Mouse (Mus musculus) G1E-ER4 (cell line): ENCODE data around the gene Usp6nl. TPM values are rescaled to one million over a fixed set of nuclear protein-coding genes. Genes with fewer than 3 reads are reported as not detected.

Experiments used
- GATA1 ChIP-seq: IDR thresholded peaks from one replicate; pipeline ENCODE4 v1.8.0; 2012; ENCODE audit warnings: low read length, inconsistent platforms
- polyA plus RNA-seq: library from polyadenylated mRNA; stranded (reverse); fragments of >175 nt; gene quantifications from 2 replicates; pipeline ENCODE4 v1.2.3, GENCODE M21; 2012

Usp6nl gene
- polyA plus RNA-seq, 1 experiment, result 37.8 TPM

DNA sequence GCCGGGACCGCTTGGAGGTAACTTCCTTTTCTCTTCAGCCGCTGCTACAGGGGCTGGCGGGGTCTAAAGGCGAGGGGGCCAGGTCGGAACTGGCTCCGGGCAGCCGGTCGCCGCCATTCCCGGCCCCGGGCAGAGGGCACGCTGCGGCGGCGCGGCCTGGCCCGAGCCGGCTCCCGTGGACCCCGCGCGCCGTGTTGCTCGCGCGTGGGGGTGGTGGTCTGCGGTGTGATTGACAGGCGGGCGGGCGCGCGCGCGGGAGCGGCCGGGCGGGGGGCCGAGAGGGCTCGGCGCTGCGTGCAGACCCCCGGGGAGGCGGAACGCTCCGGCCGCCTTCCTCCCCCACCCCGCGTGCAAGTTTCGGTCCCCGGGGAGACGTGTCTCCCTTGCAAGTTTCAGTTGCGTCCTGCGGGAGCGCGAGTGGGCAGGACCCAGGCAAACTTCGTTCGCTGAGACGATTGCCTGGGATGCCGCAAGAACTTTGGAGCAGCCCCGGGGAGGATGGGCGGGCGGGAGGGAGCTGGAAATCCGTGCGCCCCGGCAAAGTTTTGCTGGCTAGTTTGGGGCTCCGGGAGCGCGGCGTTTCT is 563 bp downstream of the Usp6nl start:
- no peak for TF ChIP-seq GATA1

DNA sequence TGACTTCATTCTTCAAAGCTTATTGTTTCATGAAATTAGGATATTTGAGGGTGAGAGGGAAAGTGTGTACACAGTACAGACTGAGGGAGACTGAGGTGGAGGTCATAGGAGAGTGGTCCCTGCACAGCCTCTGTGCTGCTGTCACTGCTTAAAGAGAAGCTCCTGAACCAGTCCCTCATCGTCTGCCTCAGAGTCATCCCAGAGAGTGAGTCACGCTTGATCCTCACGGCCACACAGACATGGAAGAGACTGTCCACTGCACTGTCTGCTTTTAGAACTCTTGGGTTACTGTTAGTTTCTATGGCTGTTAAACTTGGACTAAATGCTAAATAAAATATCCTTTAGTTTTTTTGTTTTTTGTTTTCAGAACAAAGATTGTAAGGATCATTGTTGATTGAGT is 3.2 kb downstream of the Usp6nl start:
- TF ChIP-seq GATA1, result no peak

DNA sequence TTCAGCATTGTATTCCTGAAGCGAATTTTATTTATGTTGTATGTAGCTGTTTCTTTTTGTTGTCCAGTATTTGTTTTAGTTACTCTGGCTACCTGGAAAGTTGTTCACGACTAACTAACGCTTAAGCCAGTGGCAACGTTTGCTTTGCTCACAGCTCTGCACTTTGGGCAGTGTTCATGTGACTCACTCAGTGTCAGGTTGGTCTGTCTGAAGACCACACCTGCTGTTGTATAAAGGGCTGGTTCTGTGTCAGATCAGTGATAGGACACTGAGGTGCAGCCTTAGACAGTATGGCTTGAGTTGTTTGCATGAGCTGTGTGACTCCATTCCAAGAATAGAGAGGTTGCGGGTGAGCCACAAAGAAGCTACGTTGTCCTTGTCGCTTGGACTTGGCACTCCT is 6.5 kb downstream of the Usp6nl start:
- TF ChIP-seq GATA1, result no peak

DNA sequence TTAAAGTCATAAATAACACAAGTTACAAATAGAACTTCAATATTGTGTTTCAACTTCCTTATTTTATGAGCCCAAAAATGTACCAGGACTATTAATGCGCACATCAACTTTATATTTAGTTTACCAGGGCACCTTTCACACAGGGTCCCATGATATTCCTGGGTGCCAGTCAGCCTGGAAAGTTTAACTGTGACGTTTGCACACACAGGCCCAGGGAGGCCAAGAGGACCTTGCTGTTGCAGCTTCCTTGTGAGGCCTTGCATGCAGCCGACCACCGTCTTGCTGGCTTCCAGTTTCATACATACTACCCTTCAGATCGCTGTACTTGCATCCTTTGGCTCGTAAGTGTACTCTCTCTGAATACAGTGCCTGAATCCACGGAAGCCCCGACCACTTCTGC is 8.3 kb downstream of the Usp6nl start:
- TF ChIP-seq GATA1, result no peak

DNA sequence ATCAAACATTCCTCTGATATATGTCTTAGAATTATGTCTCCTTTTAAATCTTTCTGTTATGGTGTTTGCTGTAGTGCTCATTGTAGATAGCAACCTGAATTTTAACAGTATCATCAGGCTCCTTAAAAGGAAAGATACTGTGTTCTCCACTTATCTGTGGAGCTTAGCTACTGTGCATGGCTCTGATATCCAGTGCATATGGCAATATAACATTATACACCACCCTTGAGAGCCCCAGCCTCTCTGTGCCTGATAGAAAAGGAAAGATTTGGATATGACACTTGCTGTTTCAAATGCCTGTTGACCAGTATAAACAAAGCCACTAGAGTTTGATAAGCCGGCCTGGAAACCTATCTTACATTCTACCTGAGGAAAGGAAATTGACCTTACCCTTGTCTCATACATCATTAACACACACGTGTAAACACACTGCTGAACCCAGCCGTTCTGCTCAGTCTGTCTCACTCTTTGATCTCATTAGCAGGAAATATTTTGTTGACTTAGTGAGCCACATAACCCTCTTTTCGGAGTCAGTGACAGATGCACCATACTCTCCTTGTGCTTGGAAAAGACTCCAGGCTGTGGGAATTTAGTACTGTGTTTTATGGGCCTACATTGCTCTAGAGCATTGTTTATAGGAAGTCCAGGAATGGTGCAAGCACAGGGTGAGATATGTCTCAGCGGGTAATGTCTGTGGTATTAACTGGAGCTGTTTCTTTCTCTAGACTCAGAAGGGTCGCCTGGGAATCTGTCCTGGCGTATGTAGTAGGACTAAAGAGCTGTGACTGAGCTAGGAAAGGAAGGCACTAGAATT is 9.1 kb downstream of the Usp6nl start:
- TF ChIP-seq GATA1, result peak; percentile 31

DNA sequence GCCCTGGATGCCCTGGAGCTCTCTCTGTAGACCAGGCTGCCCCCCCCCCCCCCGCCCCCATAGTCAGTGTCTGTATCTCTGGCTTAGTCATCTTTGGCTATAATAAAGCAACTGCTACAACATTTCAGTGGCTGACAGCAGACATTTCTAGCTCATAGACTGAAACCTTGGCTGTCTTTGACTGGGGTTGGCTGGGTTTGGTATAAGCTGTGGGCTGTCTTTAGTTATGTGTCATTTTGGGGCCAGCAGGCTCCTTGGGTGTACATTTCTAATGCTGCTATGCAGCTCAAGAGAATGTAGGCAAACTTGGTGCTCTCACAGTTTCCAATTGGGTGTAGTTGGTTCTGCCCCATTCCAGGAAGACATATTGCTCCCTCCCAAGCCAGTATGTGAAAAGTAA is 11.1 kb downstream of the Usp6nl start:
- TF ChIP-seq GATA1, result no peak

DNA sequence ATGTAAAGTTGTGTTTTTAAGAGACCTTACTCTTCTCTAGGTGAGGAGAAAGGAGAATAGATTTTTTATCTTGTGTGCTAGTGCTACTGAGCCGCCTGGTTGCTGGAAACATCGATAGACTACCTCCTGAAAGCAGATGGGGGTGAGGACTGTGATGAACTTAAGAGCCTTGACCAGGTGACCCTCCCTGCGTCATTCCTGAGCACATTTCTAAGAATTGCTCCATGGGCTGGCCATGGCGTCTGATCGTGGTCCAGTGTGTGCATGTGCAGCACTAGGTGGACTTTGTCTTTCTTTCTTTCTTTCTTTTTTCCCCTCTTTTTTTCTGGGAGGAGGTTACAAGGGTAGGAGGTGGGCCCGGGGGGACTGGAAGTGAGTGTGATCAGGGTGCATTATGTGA is 11.5 kb downstream of the Usp6nl start:
- TF ChIP-seq GATA1, result no peak

DNA sequence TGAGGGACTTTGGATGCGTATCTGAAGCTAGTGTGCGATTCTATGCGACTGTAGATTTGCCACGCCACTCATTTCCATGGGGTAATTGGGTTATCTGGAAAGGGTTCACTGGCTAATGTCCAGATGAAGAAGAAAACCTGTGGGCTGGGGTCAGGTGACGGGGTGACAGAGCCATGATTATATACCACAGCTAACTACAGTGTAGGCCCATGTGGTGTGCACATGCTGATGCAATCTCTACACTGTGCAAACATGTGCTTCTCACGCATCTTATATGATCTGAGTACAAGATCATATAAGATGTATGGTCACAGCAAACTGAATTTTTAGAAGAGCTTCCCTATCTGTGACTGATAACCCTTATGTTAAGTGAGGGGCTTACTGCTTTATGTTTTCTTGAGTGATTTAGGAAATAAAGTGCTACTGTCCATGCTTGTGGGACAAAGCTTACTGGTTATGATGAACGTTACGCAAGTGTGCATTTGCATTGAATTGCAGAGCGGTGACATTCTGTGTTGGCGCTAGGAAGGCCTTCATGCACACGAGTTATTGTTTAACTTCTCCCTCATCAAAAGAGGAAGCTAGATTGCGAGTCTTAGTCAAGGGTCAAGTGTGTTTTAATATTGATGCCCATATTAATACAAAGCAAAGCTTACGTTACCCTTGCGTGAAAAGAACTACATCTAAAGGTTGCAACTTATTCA is 12.7 kb downstream of the Usp6nl start:
- TF ChIP-seq GATA1, result no peak

DNA sequence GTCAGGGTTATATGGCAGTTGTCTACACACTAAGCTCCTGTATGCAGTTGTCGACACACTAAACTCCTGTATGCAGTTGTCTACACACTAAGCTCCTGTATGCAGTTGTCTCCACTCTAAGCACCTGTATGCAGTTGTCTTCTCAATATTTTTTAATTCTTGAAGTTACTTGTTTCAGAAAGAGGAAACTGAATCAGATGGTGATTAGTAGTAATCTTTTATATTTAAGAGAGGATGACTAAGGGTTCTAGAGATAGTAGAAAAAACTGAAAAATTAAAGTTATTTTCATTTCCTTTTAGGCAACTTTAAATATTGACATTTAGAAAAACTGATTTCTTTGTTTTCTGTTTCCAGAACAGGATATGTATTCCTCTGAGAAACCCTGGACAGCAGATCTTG is 13.5 kb downstream of the Usp6nl start:
- TF ChIP-seq GATA1, result no peak

DNA sequence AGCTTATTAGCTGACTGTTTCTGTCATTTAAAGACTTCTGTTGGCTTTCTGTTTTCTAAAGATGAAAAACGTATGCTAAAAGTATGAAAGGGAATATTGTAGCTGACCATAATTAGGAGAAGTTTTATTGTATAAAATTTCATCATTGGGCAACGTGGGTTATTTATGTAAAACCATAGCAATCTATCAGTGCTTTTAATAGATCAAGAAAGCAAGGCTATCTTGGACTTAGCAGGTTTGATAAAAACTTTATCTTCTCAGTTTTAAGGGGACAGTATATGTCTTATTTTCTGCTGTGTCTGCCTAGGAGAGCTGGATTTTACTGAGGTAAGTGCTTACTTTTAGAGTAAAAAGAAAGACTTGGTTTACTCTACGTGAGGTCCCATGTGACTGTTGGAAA is 14.2 kb downstream of the Usp6nl start:
- no peak for TF ChIP-seq GATA1

DNA sequence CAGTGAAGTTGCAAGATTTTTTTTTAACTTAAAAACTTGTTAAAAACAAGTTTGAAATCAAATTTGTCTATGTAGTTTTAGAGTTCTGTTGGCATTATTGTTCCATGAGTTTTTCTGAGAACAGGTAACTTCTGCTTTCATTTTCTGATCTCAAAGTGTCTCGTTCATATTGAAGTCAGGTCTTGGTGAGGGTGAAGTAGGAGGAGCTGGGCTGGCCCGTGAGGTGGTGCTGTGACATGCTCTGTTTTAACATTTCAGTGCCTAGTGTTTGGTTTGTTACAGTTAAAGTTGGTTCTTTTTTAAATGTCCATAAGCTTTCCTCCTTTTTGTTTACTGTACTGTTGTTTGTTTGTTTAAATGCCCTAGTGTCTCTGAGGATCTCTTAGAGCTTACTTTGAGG is 15.0 kb downstream of the Usp6nl start:
- TF ChIP-seq GATA1, result no peak

DNA sequence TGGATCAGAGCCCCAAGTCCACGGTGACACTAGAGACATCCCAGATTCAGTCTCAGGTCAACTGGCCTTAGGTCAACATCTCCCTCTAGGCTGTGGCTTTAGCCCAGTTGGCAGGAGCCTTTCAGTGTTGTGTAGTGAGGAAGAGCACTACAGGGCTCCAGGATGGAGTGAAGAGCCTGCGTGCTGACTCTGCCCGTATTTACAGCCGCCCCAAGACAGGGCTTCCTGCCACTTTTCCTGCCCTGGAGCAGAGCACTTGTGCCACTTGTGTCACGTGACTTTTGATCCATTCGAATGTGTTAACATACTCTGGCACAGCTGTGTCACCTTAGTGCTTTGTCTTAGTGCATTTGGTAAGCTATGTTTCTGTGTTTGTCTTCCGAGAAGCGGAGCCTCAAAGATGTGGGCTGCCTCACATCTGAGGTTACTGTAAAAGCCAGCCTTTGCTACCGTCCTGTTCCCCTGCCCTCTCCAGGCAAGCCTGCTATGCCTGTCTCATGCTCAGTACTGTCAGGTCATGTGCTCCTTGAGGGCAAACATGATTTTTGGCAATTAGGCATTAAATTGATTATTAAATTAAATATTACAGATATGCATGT is 15.7 kb downstream of the Usp6nl start:
- no peak for TF ChIP-seq GATA1

DNA sequence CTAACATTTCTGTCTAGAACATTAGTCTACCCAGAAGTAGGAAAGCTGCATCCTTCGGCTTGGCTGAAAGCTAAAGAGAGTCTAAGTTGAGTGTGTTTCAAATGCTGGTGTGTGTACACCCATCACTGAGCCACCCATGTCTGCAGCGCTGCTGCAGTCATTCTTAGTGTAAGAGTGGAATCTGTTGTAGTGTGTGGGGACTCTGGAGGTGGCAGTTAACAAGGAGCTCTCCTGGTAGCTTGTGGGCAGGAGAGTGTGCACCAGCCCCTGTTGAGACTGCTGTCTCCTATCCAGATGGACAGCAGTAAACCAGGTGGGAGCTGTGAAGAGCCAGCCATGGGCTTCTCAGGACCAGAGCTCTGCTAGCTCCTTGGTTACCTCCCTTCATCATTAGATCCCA is 18.0 kb downstream of the Usp6nl start:
- no peak for TF ChIP-seq GATA1

DNA sequence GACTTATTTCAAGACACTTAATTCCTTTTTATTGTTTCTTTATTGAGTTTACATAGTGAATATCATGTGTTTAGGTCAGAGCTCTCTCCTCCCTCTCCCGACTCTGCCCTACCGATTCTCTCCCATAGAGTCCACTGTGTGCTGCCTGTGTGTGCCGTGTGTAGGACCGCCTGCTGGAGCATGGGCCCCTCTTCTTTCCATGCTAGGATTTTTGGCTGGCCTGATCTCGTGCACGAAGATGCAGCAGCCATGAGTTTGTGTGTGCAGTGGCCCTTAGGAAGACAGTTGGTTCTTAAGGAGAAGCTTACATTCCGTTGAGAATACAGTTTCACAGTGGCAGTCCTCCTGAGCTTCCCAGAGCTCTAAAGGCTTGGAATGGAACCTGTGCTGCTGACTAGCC is 19.0 kb downstream of the Usp6nl start:
- no peak for TF ChIP-seq GATA1

DNA sequence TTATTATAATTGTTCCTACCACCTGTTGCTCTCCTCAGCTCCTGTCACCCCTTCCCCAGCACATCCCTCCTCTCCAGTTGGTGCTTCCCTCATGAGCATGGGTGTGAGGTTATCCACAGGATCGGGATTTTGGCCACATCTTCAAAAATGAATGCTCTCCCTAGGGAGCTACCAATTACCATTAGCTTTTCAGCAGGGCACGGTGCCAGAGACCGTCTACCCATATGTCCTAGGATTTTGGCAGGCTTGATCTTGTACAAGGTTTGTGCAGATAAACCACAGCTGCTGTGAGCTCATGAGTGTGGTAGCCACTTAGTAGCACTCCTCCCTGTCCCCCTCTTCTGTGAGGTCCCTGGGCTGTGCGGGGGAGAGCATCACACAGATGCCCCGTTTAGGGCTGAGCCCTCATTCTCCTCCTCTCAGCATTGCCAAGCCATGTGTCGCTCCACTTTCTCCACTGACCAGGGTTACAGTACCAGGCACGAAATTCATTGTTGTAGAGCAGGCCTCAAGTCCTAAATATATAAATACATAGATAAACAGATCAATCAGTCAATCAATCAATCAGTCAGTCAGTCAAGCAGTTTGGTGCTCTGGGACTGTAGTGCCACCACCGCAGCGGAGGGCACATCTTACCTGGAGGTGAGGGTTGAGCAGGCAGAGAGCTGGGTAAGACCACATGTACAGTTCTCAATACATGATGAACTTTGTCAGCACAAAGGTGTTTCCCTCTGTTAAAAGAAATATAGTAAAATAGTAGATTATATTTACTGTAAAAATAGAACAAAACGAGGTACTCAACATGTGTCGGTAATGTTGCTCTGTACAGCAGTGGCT is 27.0 kb downstream of the Usp6nl start:
- no peak for TF ChIP-seq GATA1
